Mouse (Mus musculus): Measurements from ENCODE around the gene Cox16.

- TF ChIP-seq CTCF (IDR thresholded peaks at IDR 0.05; ENCODE audit: low read depth): no peak
- TF ChIP-seq EP300 (optimal IDR thresholded peaks at IDR 0.05): no peak
These were observed 715 bp downstream of the Cox16 start for GRCm38 (mm10) chr12:81484212-81484611.

All from stomach, postnatal 0 days (tissue).